Mouse (Mus musculus) MN1 (cell line): ENCODE measurements around the gene Gm15056.

ENCODE experiments used
- DNase-seq: peaks from one replicate; pipeline ENCODE4 v3.0.0-alpha.2; 2016; ENCODE audit warnings: low spot score

Gm15056 gene

DNA sequence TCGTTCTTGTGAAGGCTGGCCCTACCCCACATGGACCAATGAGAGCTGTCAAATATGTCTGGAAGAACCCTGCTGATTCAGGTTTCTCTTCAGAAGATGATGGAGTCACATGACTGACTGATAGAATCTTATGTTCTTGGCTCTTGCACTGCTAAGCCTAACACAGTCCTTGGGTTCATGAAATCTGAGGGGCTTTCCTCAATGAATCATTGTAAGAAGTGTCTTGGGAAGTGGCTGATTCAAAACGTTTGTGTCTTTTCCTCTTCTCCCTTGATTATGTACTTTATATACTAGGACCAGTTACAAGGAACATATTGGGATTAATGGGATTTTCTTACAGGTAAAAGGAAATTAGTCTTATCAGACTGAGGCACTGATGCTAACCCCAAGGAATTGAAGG lies at the start of gene Gm15056:
Gene Gm15056 (minus strand): TSS at position 101 of the 400 bp plus-strand sequence.
- DNase-seq: no peak

DNA sequence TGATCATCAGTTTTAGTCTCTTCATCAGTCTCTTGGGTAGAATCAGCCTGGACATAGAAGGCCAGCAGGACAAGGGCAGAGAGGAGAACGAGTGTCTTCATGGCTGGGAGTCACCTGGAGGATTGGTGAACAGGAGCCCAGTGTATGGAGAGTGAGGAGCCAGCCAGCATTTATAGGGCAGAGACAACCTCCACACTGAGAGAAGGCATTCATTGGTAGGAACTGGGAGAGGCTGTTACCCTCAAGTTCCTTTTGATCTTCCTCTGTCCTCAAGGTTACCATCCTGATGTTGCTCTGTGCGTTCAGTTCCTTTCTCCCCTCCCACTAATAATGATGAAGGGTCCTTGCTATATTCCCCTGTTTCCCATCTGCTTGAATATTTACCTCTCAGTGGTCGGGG lies 42.2 kb upstream of the Gm15056 start, which contains the start of gene AY761185:
Gene AY761185 (minus strand): TSS at position 101 of the 400 bp plus-strand sequence.
- DNase-seq: no peak

DNA sequence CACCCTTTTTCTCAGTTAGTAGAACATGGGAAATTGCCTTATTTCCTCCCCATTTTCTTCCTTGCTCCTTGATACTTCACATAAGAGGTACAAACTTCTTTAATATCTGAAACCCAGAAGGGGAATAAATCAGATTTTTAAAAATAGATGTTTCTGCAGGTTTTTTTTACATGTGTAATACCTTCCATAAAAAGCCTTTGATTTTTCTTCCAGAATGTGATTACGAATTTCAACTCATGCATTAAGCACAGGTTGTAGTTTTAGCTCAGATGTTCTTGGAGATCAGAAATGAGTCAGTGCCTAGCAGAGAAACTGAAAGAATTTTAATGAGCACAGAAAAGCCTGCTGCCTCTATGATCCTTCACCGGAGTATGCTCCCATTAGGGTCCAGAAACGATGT lies 19.5 kb upstream of the Gm15056 start, which contains the start of gene Gm6040:
Gene Gm6040 (minus strand): TSS at position 101 of the 400 bp plus-strand sequence.
- DNase-seq: no peak

GRCm38 (mm10) chr8:20912288-20912687 lies 9.9 kb upstream of the Gm15056 start:
- DNase-seq: no peak

DNA sequence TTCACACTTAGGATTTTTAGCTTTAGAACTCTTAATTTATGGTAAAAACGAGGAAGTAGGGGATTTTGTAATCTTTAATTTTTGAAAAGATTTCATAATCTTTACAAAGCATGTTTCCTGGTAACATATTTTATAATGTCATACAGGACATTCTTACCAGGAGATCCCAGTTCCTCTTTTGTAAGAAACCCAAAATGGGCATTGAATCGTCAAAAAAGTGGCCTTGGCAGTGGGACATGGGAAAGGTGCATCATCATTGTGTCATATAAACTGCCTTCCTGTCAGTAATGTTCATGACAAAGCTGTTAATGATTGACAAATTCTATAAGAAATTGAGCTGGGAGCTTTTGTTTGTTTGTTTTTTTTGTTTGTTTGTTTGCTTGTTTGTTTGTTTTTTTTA lies 5.8 kb upstream of the Gm15056 start:
- DNase-seq: no peak

DNA sequence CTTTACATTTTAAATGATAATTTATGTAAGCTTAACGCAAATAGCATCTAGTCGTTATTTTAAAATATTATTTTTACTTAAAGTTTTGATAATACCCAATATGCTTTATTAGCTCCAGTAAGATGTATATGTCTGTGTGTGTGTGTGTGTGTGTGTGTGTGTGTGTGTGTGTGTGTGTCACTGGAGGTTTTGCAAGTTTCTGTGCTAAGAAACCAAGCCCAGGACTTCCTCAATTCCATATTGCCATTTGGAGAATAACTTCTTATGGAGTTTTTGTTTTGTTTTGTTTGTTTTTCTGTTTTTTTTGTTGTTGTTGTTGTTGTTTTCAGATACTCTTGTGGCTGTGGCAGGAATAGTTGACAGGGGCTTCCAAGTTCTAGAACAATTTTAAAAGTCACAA lies 4.7 kb upstream of the Gm15056 start:
- no peak for DNase-seq

DNA sequence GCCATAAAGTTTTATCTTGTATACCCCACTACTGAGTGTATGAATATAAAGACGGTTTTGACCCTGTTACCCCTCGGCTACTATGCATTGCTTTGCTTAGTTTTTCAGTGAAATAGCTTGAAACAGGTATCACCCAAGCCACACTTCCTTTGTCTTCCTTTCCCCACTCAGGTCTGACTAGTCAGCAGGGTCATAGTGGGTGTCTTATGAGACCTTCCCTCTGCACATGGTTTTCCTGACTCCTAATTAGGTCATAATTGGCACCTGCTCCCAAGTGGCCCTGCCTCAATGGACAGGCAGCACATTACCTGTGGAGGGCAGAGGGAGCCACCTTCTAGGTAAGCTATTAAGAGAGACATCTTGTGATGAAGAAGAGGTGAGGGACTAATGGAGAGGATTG lies 10.1 kb downstream of the Gm15056 start, which contains the start of gene Defb33:
Gene Defb33 (plus strand): TSS at position 301 of the 400 bp plus-strand sequence.
- DNase-seq: no peak

GRCm38 (mm10) chr8:20874608-20875007 lies 27.8 kb downstream of the Gm15056 start:
- no peak for DNase-seq
